Mouse (Mus musculus) heart, embryonic 16.5 days (tissue): ENCODE measurements at regions not wholly inside any gene's neighbourhood (a gene's known extent, or its start where the extent isn't known, plus 50 kb on each side); places are given as distances from the start of the nearest gene placed in this dataset.

Source experiments
- ATAC-seq: fragments of 200-750 bp; cut with Nextera tagmentation; replicated peaks from 2 replicates; pipeline ENCODE4 v1.8.0; 2017; ENCODE audit warnings: moderate number of reproducible peaks; ENCODE audit not compliant: insufficient read depth, low FRiP score; ENCODE audit errors: extremely low read depth
- H3K27ac ChIP-seq: fragments of 300-500 bp; sonication (generic); 2 replicates; pipeline ENCODE4 v1.5.1; 2014; ENCODE audit warnings: mild to moderate bottlenecking, low read length, control low read depth, moderate library complexity
- H3K27me3 ChIP-seq: fragments of 300-500 bp; sonication (generic); 2 replicates; pipeline ENCODE4 v1.6.1; 2014; ENCODE audit warnings: low read length, mixed read lengths; ENCODE audit not compliant: control insufficient read depth, insufficient read depth
- H3K36me3 ChIP-seq: fragments of 300-500 bp; sonication (generic); 2 replicates; pipeline ENCODE4 v1.6.1; 2014; ENCODE audit not compliant: control insufficient read depth, insufficient read depth
- H3K4me1 ChIP-seq: fragments of 300-500 bp; sonication (generic); 2 replicates; pipeline ENCODE4 v1.6.1; 2014; ENCODE audit warnings: low read length, mixed read lengths; ENCODE audit not compliant: control insufficient read depth, insufficient read depth
- H3K4me2 ChIP-seq: fragments of 300-500 bp; sonication (generic); 2 replicates; pipeline ENCODE4 v1.6.1; 2014; ENCODE audit warnings: low read depth, mild to moderate bottlenecking, control low read depth, low read length
- H3K4me3 ChIP-seq: fragments of 300-500 bp; sonication (generic); 2 replicates; pipeline ENCODE4 v1.5.1; 2014; ENCODE audit warnings: mild to moderate bottlenecking, control low read depth, low read length
- H3K9ac ChIP-seq: fragments of 300-500 bp; sonication (generic); 2 replicates; pipeline ENCODE4 v1.6.1; 2014; ENCODE audit warnings: low read length, control low read depth
- H3K9me3 ChIP-seq: fragments of 300-500 bp; sonication (generic); replicated peaks from 2 replicates; pipeline ENCODE4 v1.6.1; 2016; ENCODE audit warnings: low read length; ENCODE audit not compliant: control insufficient read depth
- WGBS: fragments of 180-500 bp; shearing (Covaris S2); extraction: QIAGEN DNeasy Blood & Tissue Kit; methylation state at CpG from one replicate; pipeline ENCODE4 v1.1.7; 2014; 5-methylcytosine and 5-hydroxymethylcytosine counted together

DNA sequence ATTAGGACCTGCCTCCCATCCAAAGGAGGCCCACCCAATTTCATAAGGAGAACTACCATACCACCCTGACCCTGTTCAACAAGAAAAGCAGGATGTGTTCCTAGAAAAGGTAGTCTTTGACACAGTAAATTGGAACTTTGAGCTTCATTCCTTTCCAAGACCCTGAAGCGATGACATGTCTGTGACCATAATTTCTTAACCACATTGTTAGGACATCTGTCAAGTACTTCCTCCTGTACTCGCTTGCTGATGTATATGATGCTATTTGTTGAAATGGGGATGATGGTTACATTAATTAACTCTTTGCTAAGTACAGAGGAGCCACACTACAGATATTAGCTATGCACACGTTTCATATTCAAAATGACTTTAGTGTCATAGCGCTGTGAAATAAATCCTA is 73.1 kb upstream of the Nr4a3 start:
- WGBS: 78% methylated on average over 4 of the region's 4 CpGs
- H3K9ac ChIP-seq: no peak overlapping the region
- no peak for ATAC-seq

GRCm38 (mm10) chr4:47979579-47980313 is 65.2 kb upstream of the Nr4a3 start:
- H3K36me3 ChIP-seq: no peaks in the 10 kb centered on the region
- no peak overlapping the region for H3K27ac ChIP-seq
- WGBS: 51% methylated on average over 13 of the region's 13 CpGs
- no peaks in the 10 kb centered on the region for H3K4me1 ChIP-seq
- H3K9me3 ChIP-seq: no peaks in the 10 kb centered on the region; the same call in 1 of the 2 replicates
- H3K27me3 ChIP-seq: no peaks in the 10 kb centered on the region
- H3K9ac ChIP-seq: no peak overlapping the region
- no peak overlapping the region for H3K4me3 ChIP-seq
- H3K4me2 ChIP-seq: no peak overlapping the region
- peak; percentile 65; the same call in 1 of the 2 replicates for ATAC-seq

More for the DNA sequence above, 73.1 kb upstream of the Nr4a3 start:
- Histone ChIP-seq H3K27ac (no peak overlapping the region), H3K9me3 (no peaks in the 10 kb centered on the region), H3K36me3 (no peaks in the 10 kb centered on the region), H3K27me3 (no peaks in the 10 kb centered on the region), H3K4me2 (no peak overlapping the region), H3K4me3 (no peak overlapping the region), H3K4me1 (no peaks in the 10 kb centered on the region)
